Mouse (Mus musculus): Measurements from ENCODE around the gene Ppp1r13b.

- TF ChIP-seq POLR2A (IDR thresholded peaks at IDR 0.05; ENCODE audit: extremely low read depth, insufficient read depth, low read length), result no peak
- no peak for TF ChIP-seq CTCF (IDR thresholded peaks at IDR 0.05; ENCODE audit: extremely low read depth, insufficient read depth, low read length)
Observed at GRCm38 (mm10) chr12:111779544-111779943, 128.4 kb downstream of the Ppp1r13b start.
